Mouse (Mus musculus) testis, adult 2 months (tissue): ENCODE results near the gene Naaa.

Experiments
- CTCF ChIP-seq: fragments of 200-500 bp; IDR thresholded peaks from 2 replicates; pipeline ENCODE4 v1.5.1; 2012; ENCODE audit warnings: low read depth, mild to moderate bottlenecking, inconsistent platforms, low read length, moderate library complexity; ENCODE audit not compliant: control insufficient read depth, insufficient read depth, insufficient replicate concordance
- POLR2A ChIP-seq: fragments of 200-500 bp; IDR thresholded peaks from 2 replicates; pipeline ENCODE4 v1.6.1; 2012; ENCODE audit warnings: low read depth, mild to moderate bottlenecking, inconsistent platforms, low read length, moderate library complexity; ENCODE audit not compliant: control insufficient read depth

- TF ChIP-seq CTCF (no peak), POLR2A (no peak)
Observed at GRCm38 (mm10) chr5:92263761-92264359, 14.1 kb downstream of the Naaa start.
